ENCODE assay signal across 8 mouse cellular contexts in the genomic region with DNA sequence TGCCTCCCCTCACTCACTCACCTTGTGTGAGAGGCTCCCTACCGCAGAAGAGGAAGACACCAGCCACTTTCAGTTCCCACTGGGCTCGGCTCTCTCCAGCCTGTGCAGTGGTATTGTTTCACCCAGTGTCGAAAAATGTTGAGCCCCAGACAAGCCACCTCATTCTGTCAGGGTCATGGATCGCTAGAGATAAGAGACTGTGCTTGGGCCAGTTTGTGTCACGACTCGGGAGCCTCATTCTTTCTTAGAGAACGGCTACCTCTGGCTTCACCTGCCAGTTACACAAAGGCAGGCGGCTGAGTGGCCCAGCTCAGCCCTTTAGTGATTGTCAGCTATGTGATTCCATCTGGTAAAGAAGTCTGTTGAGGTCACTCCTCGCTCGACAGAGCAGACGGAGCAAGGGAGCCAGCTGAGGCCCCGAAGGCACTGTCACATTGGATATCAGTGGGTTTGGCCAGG. TPM values are rescaled to one million over a fixed set of nuclear protein-coding genes. Genes with fewer than 3 reads are reported as not detected.
DNase-seq lines count a peak whose midpoint lies in the region; ATAC-seq lines count a peak whose summit lies in the region.

No protein-coding gene starts in this region.

- peak overlapping the region; percentile 3; the same call in 1 of the 2 replicates for H3K4me2 ChIP-seq in heart, embryonic 13.5 days
- H3K4me2 ChIP-seq in embryonic facial prominence, embryonic 13.5 days, result no peak overlapping the region
- peak overlapping the region; percentile 88 for H3K4me2 ChIP-seq in liver, embryonic 13.5 days

- H3K4me3 ChIP-seq in heart, embryonic 13.5 days, result no peak overlapping the region
- H3K4me3 ChIP-seq in embryonic facial prominence, embryonic 13.5 days, result no peak overlapping the region
- H3K4me3 ChIP-seq in liver, embryonic 13.5 days (replicated peaks), result peak overlapping the region; percentile 36

- no peaks in the 10 kb centered on the region for H3K9me3 ChIP-seq in heart, embryonic 13.5 days
- H3K9me3 ChIP-seq in embryonic facial prominence, embryonic 13.5 days, result no peaks in the 10 kb centered on the region
- H3K9me3 ChIP-seq in liver, embryonic 13.5 days (replicated peaks), result no peaks in the 10 kb centered on the region

- DNase-seq in heart, adult 18-20 months, result no peak
- DNase-seq in liver, embryonic 13.5 days, result no peak
- peak; percentile 79 for DNase-seq in retina, postnatal 1 day
- no peak for DNase-seq in cerebellum, postnatal 4 days (ENCODE audit: low spot score in 2 of 2)
- no peak for DNase-seq in yolk sac, embryonic 10.5 days (ENCODE audit: low spot score)
- no peak for DNase-seq in cerebellum, adult 18-20 months

- H3K9ac ChIP-seq in heart, embryonic 13.5 days, result peak overlapping the region; percentile 15; the same call in 1 of the 2 replicates
- peak overlapping the region; percentile 22; the same call in 1 of the 2 replicates for H3K9ac ChIP-seq in embryonic facial prominence, embryonic 13.5 days
- H3K9ac ChIP-seq in liver, embryonic 13.5 days, result peak overlapping the region; percentile 98

- peaks cover 75% of the 10 kb centered on the region for H3K4me1 ChIP-seq in heart, embryonic 13.5 days
- peaks cover 96% of the 10 kb centered on the region for H3K4me1 ChIP-seq in embryonic facial prominence, embryonic 13.5 days
- H3K4me1 ChIP-seq in liver, embryonic 13.5 days (replicated peaks), result peaks cover 98% of the 10 kb centered on the region

- no peaks in the 10 kb centered on the region for H3K36me3 ChIP-seq in heart, embryonic 13.5 days
- peaks cover 18% of the 10 kb centered on the region for H3K36me3 ChIP-seq in embryonic facial prominence, embryonic 13.5 days
- H3K36me3 ChIP-seq in liver, embryonic 13.5 days, result peaks cover 52% of the 10 kb centered on the region

- no peaks in the 10 kb centered on the region for H3K27me3 ChIP-seq in heart, embryonic 13.5 days (replicated peaks)
- H3K27me3 ChIP-seq in embryonic facial prominence, embryonic 13.5 days, result no peaks in the 10 kb centered on the region
- no peaks in the 10 kb centered on the region for H3K27me3 ChIP-seq in liver, embryonic 13.5 days

- no peak overlapping the region; the same call in 1 of the 2 replicates for H3K27ac ChIP-seq in heart, embryonic 13.5 days (replicated peaks)
- H3K27ac ChIP-seq in embryonic facial prominence, embryonic 13.5 days, result no peak overlapping the region
- peak overlapping the region; percentile 100 for H3K27ac ChIP-seq in liver, embryonic 13.5 days

- ATAC-seq in heart, embryonic 13.5 days (ENCODE audit: extremely low read depth, insufficient number of reproducible peaks, low FRiP score, low TSS enrichment), result no peak
- ATAC-seq in embryonic facial prominence, embryonic 13.5 days (ENCODE audit: insufficient number of reproducible peaks, insufficient read depth, low FRiP score, low TSS enrichment, low read depth), result no peak
- ATAC-seq in liver, embryonic 13.5 days (ENCODE audit: low read depth), result 0 out of 2 replicates have a peak, but pooled peaks have one; percentile 4

- 46% methylated on average over 12 of the region's 12 CpGs for WGBS in heart, embryonic 13.5 days
- 57% methylated on average over 12 of the region's 12 CpGs for WGBS in embryonic facial prominence, embryonic 13.5 days
- WGBS in liver, embryonic 13.5 days (ENCODE audit: insufficient replicate concordance), result 17% methylated on average over 12 of the region's 12 CpGs

RNA-seq across cellular contexts. Expression of a gene that starts 17.0 kb away (rescaled TPM):
- 9.9 and 11.3 TPM in 2 replicates for polyA plus RNA-seq in heart, embryonic 13.5 days (2015; fragmentation: Nextera tagmentation; extraction: Ambion mirVana)
- total RNA-seq in heart, adult 18-20 months (2021), result 10 to 100 TPM; 10.6 to 12.6 TPM
- 18.6 and 19.8 TPM in 2 replicates for polyA plus RNA-seq in embryonic facial prominence, embryonic 13.5 days (2015; fragmentation: Nextera tagmentation; extraction: Ambion mirVana)
- polyA plus RNA-seq in liver, embryonic 13.5 days (2015; fragmentation: Nextera tagmentation; extraction: Ambion mirVana), result 13.1 and 14.1 TPM in 2 replicates

RNA-seq across cellular contexts. Expression of a gene that starts 28.9 kb away (rescaled TPM):
- polyA plus RNA-seq in heart, embryonic 13.5 days (2015; fragmentation: Nextera tagmentation; extraction: Ambion mirVana), result 54.2 and 57.9 TPM in 2 replicates
- total RNA-seq in heart, adult 18-20 months (2021), result 10 to 100 TPM; 15.2 to 18.6 TPM
- polyA plus RNA-seq in embryonic facial prominence, embryonic 13.5 days (2015; fragmentation: Nextera tagmentation; extraction: Ambion mirVana), result 69.9 and 71.1 TPM in 2 replicates
- 91.0 and 102 TPM in 2 replicates for polyA plus RNA-seq in liver, embryonic 13.5 days (2015; fragmentation: Nextera tagmentation; extraction: Ambion mirVana)

RNA-seq across cellular contexts. Expression of a gene that starts 29.0 kb away (rescaled TPM):
- 3.3 and 3.7 TPM in 2 replicates for polyA plus RNA-seq in heart, embryonic 13.5 days (2015; fragmentation: Nextera tagmentation; extraction: Ambion mirVana)
- total RNA-seq in heart, adult 18-20 months (2021), result 1 to 10 TPM; 1.2 to 1.6 TPM
- polyA plus RNA-seq in embryonic facial prominence, embryonic 13.5 days (2015; fragmentation: Nextera tagmentation; extraction: Ambion mirVana), result 3.8 TPM in 2 replicates
- 2.4 and 3.0 TPM in 2 replicates for polyA plus RNA-seq in liver, embryonic 13.5 days (2015; fragmentation: Nextera tagmentation; extraction: Ambion mirVana)

RNA-seq across cellular contexts. Expression of a gene that starts 42.5 kb away (rescaled TPM):
- 0.62 and 0.82 TPM in 2 replicates for polyA plus RNA-seq in heart, embryonic 13.5 days (2015; fragmentation: Nextera tagmentation; extraction: Ambion mirVana)
- total RNA-seq in heart, adult 18-20 months (2021), result under 1 TPM; 0.12 to 0.36 TPM
- polyA plus RNA-seq in embryonic facial prominence, embryonic 13.5 days (2015; fragmentation: Nextera tagmentation; extraction: Ambion mirVana), result 0.90 and 2.3 TPM in 2 replicates
- 0.23 and 0.72 TPM in 2 replicates for polyA plus RNA-seq in liver, embryonic 13.5 days (2015; fragmentation: Nextera tagmentation; extraction: Ambion mirVana)

RNA-seq across cellular contexts. Expression of a gene that starts 57.3 kb away (rescaled TPM):
- polyA plus RNA-seq in heart, embryonic 13.5 days (2015; fragmentation: Nextera tagmentation; extraction: Ambion mirVana), result 37.0 and 37.9 TPM in 2 replicates
- total RNA-seq in heart, adult 18-20 months (2021), result 10 to 100 TPM; 26.1 to 30.2 TPM
- 52.2 and 52.5 TPM in 2 replicates for polyA plus RNA-seq in embryonic facial prominence, embryonic 13.5 days (2015; fragmentation: Nextera tagmentation; extraction: Ambion mirVana)
- 33.5 and 37.2 TPM in 2 replicates for polyA plus RNA-seq in liver, embryonic 13.5 days (2015; fragmentation: Nextera tagmentation; extraction: Ambion mirVana)

Comparison
In these comparisons a context has a peak if more than half of its experiments do, and no peak if none do; other contexts are left out.
1. H3K9ac ChIP-seq: peak in every context shown above with its lines; median percentile 98 in liver, embryonic 13.5 days; 22 in embryonic facial prominence, embryonic 13.5 days; 15 in heart, embryonic 13.5 days.